Mouse (Mus musculus): Measurements from ENCODE around the gene Abcf1. TPM values are rescaled to one million over a fixed set of nuclear protein-coding genes. Genes with fewer than 3 reads are reported as not detected.

Abcf1 gene
- total RNA-seq, 2 experiments from 2014 or later, result 13.6 to 33.9 TPM

- no peak for ATAC-seq (replicated peaks; ENCODE audit: low FRiP score, poor library complexity, severe bottlenecking)
These were observed 48.5 kb downstream of the Abcf1 start for GRCm38 (mm10) chr17:35920862-35921562.

DNA sequence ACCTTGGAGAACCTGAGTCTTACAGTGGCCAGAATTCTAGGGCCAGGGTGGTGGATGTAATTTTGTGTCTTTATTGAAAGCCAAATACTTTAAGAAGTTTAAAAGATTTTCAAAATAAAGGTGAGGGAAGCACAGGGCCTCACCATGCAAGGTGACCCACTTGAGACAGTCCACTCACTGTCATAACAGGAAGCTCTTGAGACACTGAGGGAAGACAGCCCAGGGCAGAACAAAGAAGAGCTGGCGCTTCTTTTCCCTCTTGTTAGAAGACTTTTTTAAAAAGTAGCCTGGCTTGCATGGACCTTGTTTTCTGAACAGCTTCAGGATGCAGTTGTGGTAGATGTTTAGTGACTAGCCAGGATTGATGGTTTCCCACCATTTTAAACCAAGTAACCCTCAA lies 49.2 kb downstream of the Abcf1 start:
- no peak for ATAC-seq (replicated peaks; ENCODE audit: low FRiP score, poor library complexity, severe bottlenecking)

DNA sequence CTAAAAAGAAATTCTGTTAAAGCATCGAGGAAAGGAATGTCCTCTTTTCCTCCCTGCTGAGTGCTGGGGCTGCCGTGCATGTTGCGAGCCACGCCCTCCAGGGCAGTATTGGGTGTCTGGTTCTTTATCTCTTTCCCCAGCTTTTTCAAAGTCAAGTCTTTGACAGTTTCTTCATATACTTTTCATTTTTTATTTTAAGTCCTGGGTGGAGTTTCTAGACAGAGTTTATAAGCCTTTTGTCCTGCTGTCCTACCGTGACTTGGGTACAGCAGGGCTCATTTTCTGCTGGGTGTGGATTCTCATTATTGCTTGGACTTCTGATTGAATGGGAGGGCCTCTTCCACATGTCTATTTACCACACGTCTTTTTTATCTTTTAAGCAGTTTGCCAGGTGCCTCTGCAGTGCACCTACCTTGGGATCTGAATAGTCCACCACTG lies 49.7 kb downstream of the Abcf1 start:
- peak; percentile 51 for ATAC-seq (replicated peaks; ENCODE audit: low FRiP score, poor library complexity, severe bottlenecking)

- ATAC-seq (replicated peaks; ENCODE audit: low FRiP score, poor library complexity, severe bottlenecking), result peak; percentile 60
These were observed 50.4 kb downstream of the Abcf1 start for GRCm38 (mm10) chr17:35919060-35919715.

DNA sequence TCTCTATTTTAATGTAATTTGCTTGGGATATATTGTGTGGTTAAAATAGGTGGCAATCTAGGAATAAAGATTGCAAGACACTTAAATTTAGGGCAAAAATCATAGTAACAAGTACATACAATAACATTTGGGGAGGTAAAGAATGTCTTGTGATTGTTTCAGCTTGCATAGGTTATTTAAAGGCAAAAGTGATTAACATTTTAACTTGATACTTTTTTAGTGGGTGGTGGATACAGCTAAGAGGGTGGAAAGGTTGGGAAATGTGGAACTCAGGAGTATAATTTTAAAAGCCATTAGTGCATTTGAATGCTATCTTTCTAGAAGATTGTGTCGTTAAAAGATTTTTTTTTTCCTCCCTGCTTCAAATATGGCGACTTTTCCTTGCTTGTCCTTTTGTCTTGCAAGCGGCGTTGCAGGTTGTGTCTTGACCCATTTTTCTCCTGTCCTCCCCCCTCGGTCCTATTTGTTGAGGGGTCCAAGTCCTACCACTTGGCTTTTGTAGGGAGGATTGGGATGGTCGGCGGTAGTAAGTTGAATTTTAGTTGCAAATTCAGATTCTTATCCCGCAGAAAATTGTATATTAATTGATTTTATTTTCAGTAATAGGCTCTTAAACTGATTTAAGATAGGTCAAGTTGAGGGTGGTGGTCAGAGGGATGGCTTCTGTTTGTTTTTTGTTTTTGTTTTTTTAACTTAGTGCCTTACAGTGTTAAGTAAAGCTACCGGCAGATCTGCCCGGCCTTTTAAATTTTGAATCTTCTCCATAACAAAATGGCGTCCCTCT lies 51.1 kb downstream of the Abcf1 start:
- ATAC-seq (replicated peaks; ENCODE audit: low FRiP score, poor library complexity, severe bottlenecking), result no peak

DNA sequence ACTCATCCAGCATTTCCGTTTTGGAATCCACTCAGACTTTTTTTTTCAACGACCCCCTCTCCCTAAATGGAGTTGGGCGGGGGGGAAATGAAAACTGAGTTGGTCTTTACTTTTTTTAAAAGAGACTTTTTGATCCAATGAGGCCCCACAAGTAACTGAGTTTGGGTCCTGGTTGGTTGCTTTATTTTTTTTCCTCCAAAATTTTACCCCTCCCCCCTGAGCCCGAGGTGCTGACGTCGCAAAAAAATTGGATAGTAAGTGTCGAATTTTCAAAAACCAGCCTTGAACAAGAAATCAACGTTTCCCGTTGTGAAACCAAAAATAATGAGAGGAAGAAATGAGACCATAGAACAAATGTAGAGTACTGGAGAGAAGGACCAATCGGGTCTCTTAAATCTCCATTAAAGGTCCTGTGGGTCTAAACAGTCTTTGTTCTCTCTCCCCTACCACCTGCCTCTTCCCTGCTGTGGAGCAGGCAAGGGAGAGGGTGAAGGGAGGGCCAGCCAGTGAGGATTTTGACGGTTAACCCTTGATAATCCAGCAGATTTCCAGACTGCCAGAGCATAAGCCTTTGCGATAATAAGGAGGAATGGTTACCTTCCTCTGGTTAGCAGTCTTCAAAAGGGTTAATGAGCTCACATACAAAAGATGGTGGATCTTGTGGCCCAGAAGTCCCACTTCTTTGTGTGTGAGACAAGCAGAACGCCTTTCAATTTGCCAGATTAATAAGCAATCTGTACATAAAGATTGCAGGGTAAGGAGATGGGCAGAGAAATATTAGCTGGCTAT lies 51.9 kb downstream of the Abcf1 start:
- 0 out of 2 replicates have a peak, but pooled peaks have one; percentile 3 for ATAC-seq (replicated peaks; ENCODE audit: low FRiP score, poor library complexity, severe bottlenecking)

- ATAC-seq (replicated peaks; ENCODE audit: low FRiP score, poor library complexity, severe bottlenecking), result no peak
These were observed 52.5 kb downstream of the Abcf1 start for GRCm38 (mm10) chr17:35917143-35917462.

- peak; percentile 74 for ATAC-seq (replicated peaks; ENCODE audit: low FRiP score, poor library complexity, severe bottlenecking)
These were observed 53.0 kb downstream of the Abcf1 start, which contains the start of the genes Mrps18b and Ppp1r10 for GRCm38 (mm10) chr17:35916297-35917142. Gene Mrps18b (minus strand): TSS chr17:35916389. Gene Ppp1r10 (plus strand): TSS chr17:35916434.

DNA sequence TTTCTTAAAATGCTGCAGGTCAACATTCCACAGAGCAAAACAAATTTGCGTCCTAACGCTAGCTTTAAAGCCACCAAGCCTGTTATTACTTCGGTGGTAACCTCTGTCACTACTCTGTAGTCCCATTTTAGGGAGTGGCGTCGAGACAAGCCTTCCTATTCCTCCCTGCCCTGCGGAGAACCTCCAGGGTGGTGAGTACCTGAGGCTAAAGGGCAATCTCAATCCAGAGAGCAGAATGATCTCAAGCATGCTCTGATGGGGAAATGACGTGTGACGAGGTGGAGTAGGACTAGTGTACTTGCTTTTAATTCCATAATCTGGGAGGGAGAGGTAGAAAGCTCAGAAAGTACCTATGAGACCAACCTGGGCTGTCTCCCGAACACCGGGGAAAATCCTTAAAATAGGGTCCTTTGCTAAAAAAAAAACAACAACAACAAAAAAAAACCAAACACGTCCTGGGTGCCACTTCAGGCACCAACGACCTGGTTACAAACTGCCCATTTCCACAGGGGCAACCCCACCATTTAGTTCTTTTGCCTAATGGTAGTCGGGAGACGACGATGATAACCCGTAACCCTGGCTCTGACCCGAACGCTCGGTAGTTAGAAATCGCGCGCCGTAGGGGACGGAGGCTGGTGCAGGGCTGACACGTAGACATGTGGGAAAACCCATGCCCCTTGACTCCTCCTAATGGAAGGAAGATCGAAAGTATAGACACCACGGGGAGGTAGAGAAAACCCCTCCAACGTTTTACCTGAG lies 53.8 kb downstream of the Abcf1 start:
- ATAC-seq (replicated peaks; ENCODE audit: low FRiP score, poor library complexity, severe bottlenecking), result peak; percentile 2

DNA sequence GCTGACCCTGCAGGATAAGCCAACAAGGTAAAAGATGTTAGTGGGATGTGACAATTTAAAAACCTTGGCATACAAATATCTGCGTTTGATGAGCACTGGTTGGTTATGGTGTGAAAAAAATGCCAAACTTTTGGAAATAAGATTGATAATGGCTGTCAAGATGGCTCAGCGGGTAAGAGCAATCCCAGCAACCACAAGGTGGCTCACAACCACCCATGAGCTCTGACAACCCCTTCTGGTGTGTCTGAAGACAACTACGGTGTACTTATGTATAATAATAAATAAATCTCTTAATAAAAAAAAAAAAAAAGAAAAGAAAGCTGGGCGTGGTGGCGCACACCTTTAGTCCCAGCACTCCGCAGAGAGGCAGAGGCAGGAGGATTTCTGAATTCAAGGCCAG lies 54.6 kb downstream of the Abcf1 start:
- ATAC-seq (replicated peaks; ENCODE audit: low FRiP score, poor library complexity, severe bottlenecking), result no peak

GRCm38 (mm10) chr17:35909919-35910369 lies 59.6 kb downstream of the Abcf1 start, which contains the start of gene Atat1:
Gene Atat1 (minus strand): TSS chr17:35910075.
- peak; percentile 92 for ATAC-seq (replicated peaks; ENCODE audit: low FRiP score, poor library complexity, severe bottlenecking)

GRCm38 (mm10) chr17:35909186-35909918 lies 60.2 kb downstream of the Abcf1 start:
- ATAC-seq (replicated peaks; ENCODE audit: low FRiP score, poor library complexity, severe bottlenecking), result peak; percentile 68

GRCm38 (mm10) chr17:35907609-35908008 lies 62.0 kb downstream of the Abcf1 start:
- no peak for ATAC-seq (replicated peaks; ENCODE audit: low FRiP score, poor library complexity, severe bottlenecking)

Other genes with a start within 250 kb of the Abcf1 start
- 7.5 and 11.9 TPM in 2 replicates for gene Ier3, start 148.1 kb downstream of the Abcf1 start, total RNA-seq (2015; ENCODE audit: low replicate concordance)
- gene Ier3, start 148.1 kb downstream of the Abcf1 start, total RNA-seq (2017; ENCODE audit: low replicate concordance), result 2.1 and 8.0 TPM in 2 replicates
- gene Flot1, start 146.5 kb downstream of the Abcf1 start, total RNA-seq (2015; ENCODE audit: low replicate concordance), result 20.9 and 37.8 TPM in 2 replicates
- gene Flot1, start 146.5 kb downstream of the Abcf1 start, total RNA-seq (2017; ENCODE audit: low replicate concordance), result 26.1 and 57.7 TPM in 2 replicates
- gene Tubb5, start 131.5 kb downstream of the Abcf1 start, total RNA-seq (2015; ENCODE audit: low replicate concordance), result 243 and 249 TPM in 2 replicates
- 216 and 335 TPM in 2 replicates for gene Tubb5, start 131.5 kb downstream of the Abcf1 start, total RNA-seq (2017; ENCODE audit: low replicate concordance)
- gene Mdc1, start 128.2 kb downstream of the Abcf1 start, total RNA-seq (2015; ENCODE audit: low replicate concordance), result 20.4 and 30.9 TPM in 2 replicates
- gene Mdc1, start 128.2 kb downstream of the Abcf1 start, total RNA-seq (2017; ENCODE audit: low replicate concordance), result 12.4 and 16.4 TPM in 2 replicates
- gene Nrm, start 108.4 kb downstream of the Abcf1 start, total RNA-seq (2015; ENCODE audit: low replicate concordance), result 12.9 and 15.0 TPM in 2 replicates
- 3.2 and 20.0 TPM in 2 replicates for gene Nrm, start 108.4 kb downstream of the Abcf1 start, total RNA-seq (2017; ENCODE audit: low replicate concordance)
- gene Ppp1r18, start 104.2 kb downstream of the Abcf1 start, total RNA-seq (2015; ENCODE audit: low replicate concordance), result 22.5 and 37.0 TPM in 2 replicates
- gene Ppp1r18, start 104.2 kb downstream of the Abcf1 start, total RNA-seq (2017; ENCODE audit: low replicate concordance), result 10.3 and 13.4 TPM in 2 replicates
- 38.6 and 56.0 TPM in 2 replicates for gene Dhx16, start 89.9 kb downstream of the Abcf1 start, total RNA-seq (2015; ENCODE audit: low replicate concordance)
- 30.8 and 38.9 TPM in 2 replicates for gene Dhx16, start 89.9 kb downstream of the Abcf1 start, total RNA-seq (2017; ENCODE audit: low replicate concordance)
- gene 2310061I04Rik, start 72.3 kb downstream of the Abcf1 start, total RNA-seq (2015; ENCODE audit: low replicate concordance), result 17.1 and 21.5 TPM in 2 replicates
- 3.9 TPM in 1 of 2 replicates, not detected in the other for gene 2310061I04Rik, start 72.3 kb downstream of the Abcf1 start, total RNA-seq (2017; ENCODE audit: low replicate concordance)
- gene Atat1, start 59.7 kb downstream of the Abcf1 start, total RNA-seq (2015; ENCODE audit: low replicate concordance), result 2.3 TPM in 1 of 2 replicates, not detected in the other
- gene Atat1, start 59.7 kb downstream of the Abcf1 start, total RNA-seq (2017; ENCODE audit: low replicate concordance), result 0.56 and 7.1 TPM in 2 replicates
- gene Mrps18b, start 53.4 kb downstream of the Abcf1 start, total RNA-seq (2015; ENCODE audit: low replicate concordance), result 7.7 and 32.6 TPM in 2 replicates
- gene Mrps18b, start 53.4 kb downstream of the Abcf1 start, total RNA-seq (2017; ENCODE audit: low replicate concordance), result 7.4 and 18.9 TPM in 2 replicates
- gene Ppp1r10, start 53.3 kb downstream of the Abcf1 start, total RNA-seq (2015; ENCODE audit: low replicate concordance), result 91.1 and 91.3 TPM in 2 replicates
- 84.8 and 104 TPM in 2 replicates for gene Ppp1r10, start 53.3 kb downstream of the Abcf1 start, total RNA-seq (2017; ENCODE audit: low replicate concordance)
- gene Gnl1, start 10.1 kb upstream of the Abcf1 start, total RNA-seq (2015; ENCODE audit: low replicate concordance), result 1.5 and 3.3 TPM in 2 replicates
- 2.0 and 4.3 TPM in 2 replicates for gene Gnl1, start 10.1 kb upstream of the Abcf1 start, total RNA-seq (2017; ENCODE audit: low replicate concordance)
- 2.3 TPM in 1 of 2 replicates, not detected in the other for gene Prr3, start 10.5 kb upstream of the Abcf1 start, total RNA-seq (2015; ENCODE audit: low replicate concordance)
- gene Prr3, start 10.5 kb upstream of the Abcf1 start, total RNA-seq (2017; ENCODE audit: low replicate concordance), result 3.0 and 5.4 TPM in 2 replicates
- gene H2-T24, start 50.8 kb upstream of the Abcf1 start, total RNA-seq (2015; ENCODE audit: low replicate concordance), result 161 and 177 TPM in 2 replicates
- gene H2-T24, start 50.8 kb upstream of the Abcf1 start, total RNA-seq (2017; ENCODE audit: low replicate concordance), result 587 and 609 TPM in 2 replicates
- 249 and 264 TPM in 2 replicates for gene H2-T23, start 63.1 kb upstream of the Abcf1 start, total RNA-seq (2015; ENCODE audit: low replicate concordance)
- 271 and 275 TPM in 2 replicates for gene H2-T23, start 63.1 kb upstream of the Abcf1 start, total RNA-seq (2017; ENCODE audit: low replicate concordance)
- gene H2-T22, start 73.0 kb upstream of the Abcf1 start, total RNA-seq (2015; ENCODE audit: low replicate concordance), result 10.4 and 21.5 TPM in 2 replicates
- 12.8 and 20.4 TPM in 2 replicates for gene H2-T22, start 73.0 kb upstream of the Abcf1 start, total RNA-seq (2017; ENCODE audit: low replicate concordance)
- gene Gm6034, start 73.2 kb upstream of the Abcf1 start, total RNA-seq (2015; ENCODE audit: low replicate concordance), result not detected in 2 replicates
- not detected in 2 replicates for gene Gm6034, start 73.2 kb upstream of the Abcf1 start, total RNA-seq (2017; ENCODE audit: low replicate concordance)
- gene Gm11127, start 88.6 kb upstream of the Abcf1 start, total RNA-seq (2015; ENCODE audit: low replicate concordance), result not detected in 2 replicates
- gene Gm11127, start 88.6 kb upstream of the Abcf1 start, total RNA-seq (2017; ENCODE audit: low replicate concordance), result not detected in 2 replicates
- 1.5 TPM in 1 of 2 replicates, not detected in the other for gene Gm19684, start 151.9 kb upstream of the Abcf1 start, total RNA-seq (2015; ENCODE audit: low replicate concordance)
- gene Gm19684, start 151.9 kb upstream of the Abcf1 start, total RNA-seq (2017; ENCODE audit: low replicate concordance), result 0.84 TPM in 1 of 2 replicates, not detected in the other
- gene Gm7030, start 159.7 kb upstream of the Abcf1 start, total RNA-seq (2015; ENCODE audit: low replicate concordance), result not detected in 2 replicates
- not detected in 2 replicates for gene Gm7030, start 159.7 kb upstream of the Abcf1 start, total RNA-seq (2017; ENCODE audit: low replicate concordance)
- not detected in 2 replicates for gene Gm8909, start 198.8 kb upstream of the Abcf1 start, total RNA-seq (2015; ENCODE audit: low replicate concordance)
- not detected in 2 replicates for gene Gm8909, start 198.8 kb upstream of the Abcf1 start, total RNA-seq (2017; ENCODE audit: low replicate concordance)
- gene H2-T3, start 220.5 kb upstream of the Abcf1 start, total RNA-seq (2015; ENCODE audit: low replicate concordance), result not detected in 2 replicates
- gene H2-T3, start 220.5 kb upstream of the Abcf1 start, total RNA-seq (2017; ENCODE audit: low replicate concordance), result not detected in 2 replicates